Mouse (Mus musculus): ENCODE data around the gene Gabrr2. TPM values are rescaled to one million over a fixed set of nuclear protein-coding genes. Genes with fewer than 3 reads are reported as not detected.
"Not testable (repeated sequence)": the region's sequence is repeated elsewhere in the genome, so short reads cannot be mapped to it uniquely, and the experiment has no call there.

Gabrr2 gene
- polyA plus RNA-seq, 1 experiment from 2014 or later, result 0.90 TPM

DNA sequence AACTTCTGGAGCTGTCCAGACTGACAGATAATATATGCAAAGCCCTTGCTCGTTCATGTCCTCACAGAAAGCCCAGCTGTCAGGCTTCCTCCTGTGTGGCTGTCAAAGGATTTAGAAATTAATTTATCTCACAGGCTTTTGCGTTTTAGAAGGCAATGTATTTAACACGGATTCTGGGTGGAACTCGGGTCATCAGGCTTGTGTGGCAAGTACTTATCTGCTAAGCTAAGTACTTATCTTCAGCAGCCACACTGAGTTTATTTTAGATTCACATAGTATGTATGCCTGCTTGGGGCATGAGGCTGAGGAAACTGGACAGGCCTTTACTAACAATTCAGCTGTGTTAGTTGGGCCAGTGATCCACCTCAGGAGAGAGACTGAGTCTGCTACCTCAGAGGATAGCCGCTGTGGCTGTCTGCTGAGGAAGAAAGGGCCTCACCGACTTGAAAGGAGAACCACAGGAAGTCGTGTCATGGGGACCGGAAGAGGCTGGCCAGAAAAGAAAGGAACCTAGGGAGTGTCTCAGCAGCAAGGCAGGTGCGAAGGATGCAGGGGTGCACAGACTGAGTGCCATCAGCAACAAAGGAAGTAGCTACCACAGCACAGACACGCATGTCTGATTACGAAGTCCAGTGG is 9.8 kb downstream of the Gabrr2 start:
- WGBS, result 60% methylated on average over 11 of the region's 11 CpGs
- Histone ChIP-seq H3K4me2 (no peak overlapping the region), H3K9me3 (no peaks in the 10 kb centered on the region), H3K4me1 (no peaks in the 10 kb centered on the region), H3K36me3 (no peaks in the 10 kb centered on the region), H3K27me3 (no peaks in the 10 kb centered on the region), H3K4me3 (no peak overlapping the region), H3K9ac (no peak overlapping the region), H3K27ac (no peak overlapping the region)
- no peak for ATAC-seq (ENCODE audit: insufficient number of reproducible peaks, low FRiP score, low TSS enrichment, low read depth)

DNA sequence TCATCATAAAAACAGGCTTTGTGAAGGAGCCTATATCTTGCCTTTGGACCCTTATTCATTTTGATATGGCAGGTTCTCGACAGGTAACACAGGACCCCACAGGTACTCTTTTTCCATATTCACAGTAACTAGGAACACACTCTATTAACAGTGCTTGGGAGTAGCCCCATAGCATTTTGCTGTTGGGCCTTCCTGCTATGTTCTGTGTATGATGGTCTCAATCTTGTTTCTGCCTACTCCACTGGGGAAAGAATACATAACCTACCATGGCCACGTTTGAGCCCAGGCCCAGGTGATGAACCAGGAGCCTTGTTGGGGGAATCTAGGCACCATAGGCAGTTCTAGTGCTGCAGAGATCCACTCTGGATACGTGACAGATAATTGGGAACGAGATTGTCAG is 11.6 kb downstream of the Gabrr2 start:
- no peaks in the 10 kb centered on the region for H3K9me3 ChIP-seq
- no peaks in the 10 kb centered on the region for H3K36me3 ChIP-seq
- no peak overlapping the region for H3K4me3 ChIP-seq
- ATAC-seq (ENCODE audit: insufficient number of reproducible peaks, low FRiP score, low TSS enrichment, low read depth), result no peak
- no peaks in the 10 kb centered on the region for H3K27me3 ChIP-seq
- H3K4me1 ChIP-seq, result no peaks in the 10 kb centered on the region
- WGBS, result 81% methylated on average over 4 of the region's 4 CpGs
- no peak overlapping the region for H3K27ac ChIP-seq
- no peak overlapping the region for H3K9ac ChIP-seq
- H3K4me2 ChIP-seq, result no peak overlapping the region

DNA sequence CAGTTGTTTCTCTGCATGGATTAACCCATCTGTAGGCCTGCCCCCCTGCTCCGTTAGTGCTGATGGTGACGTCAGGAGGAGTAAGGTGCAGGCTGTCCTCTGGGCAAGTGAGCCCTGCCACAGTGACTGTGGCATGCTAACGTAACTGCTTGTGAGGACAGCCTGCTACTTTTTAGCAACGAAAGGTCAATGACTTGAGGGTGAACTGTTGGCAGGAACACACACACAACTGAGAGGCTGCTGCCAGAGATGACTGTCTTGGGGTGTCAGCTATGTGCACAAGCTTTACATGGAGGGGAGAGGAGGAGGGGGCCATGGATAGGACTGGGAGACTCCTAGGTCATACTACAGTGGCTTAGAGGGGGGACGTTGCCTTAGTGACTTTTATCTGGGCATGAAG is 12.1 kb downstream of the Gabrr2 start:
- Histone ChIP-seq H3K9me3 (no peaks in the 10 kb centered on the region), H3K27ac (no peak overlapping the region), H3K9ac (no peak overlapping the region), H3K4me3 (no peak overlapping the region), H3K27me3 (no peaks in the 10 kb centered on the region), H3K4me1 (no peaks in the 10 kb centered on the region), H3K36me3 (no peaks in the 10 kb centered on the region), H3K4me2 (no peak overlapping the region)
- ATAC-seq (ENCODE audit: insufficient number of reproducible peaks, low FRiP score, low TSS enrichment, low read depth), result no peak
- WGBS, result 77% methylated on average over 5 of the region's 5 CpGs

DNA sequence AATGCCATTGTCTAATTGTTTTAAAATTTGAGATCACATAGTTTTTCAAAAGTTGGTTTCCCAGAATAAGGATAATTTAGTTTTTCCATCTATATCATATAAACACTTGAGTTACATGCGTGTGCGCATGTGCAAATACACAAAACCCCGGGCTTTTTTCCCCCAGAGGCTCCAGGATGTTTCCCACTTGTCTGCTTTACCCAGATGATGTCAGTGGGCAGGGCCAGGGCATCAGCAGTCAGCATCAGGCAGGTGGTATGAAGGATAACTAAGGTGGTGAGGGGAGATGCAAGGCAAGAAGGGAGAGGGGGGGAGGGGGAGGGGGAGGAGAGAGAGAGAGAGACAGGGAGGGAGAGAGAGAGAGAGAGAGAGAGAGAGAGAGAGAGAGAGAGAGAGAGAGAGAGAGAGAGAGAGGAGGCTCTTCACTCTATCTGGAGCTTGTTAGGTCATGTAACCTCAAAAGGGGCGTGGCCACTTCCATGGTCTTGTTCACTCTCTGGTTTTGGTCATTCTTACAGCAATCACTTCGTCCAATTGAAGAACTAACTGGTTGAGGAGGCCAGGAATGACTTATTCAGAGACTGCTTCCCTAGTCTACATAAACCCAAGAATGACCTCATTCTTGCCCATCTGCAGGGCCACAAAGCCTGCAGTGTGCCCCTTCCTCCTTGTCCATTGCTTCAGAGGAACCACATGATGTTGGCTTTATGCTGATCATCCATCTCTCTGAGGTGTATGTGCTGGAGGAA is 13.2 kb downstream of the Gabrr2 start:
- H3K9me3 ChIP-seq, result no peaks in the 10 kb centered on the region
- no peak overlapping the region for H3K27ac ChIP-seq
- no peaks in the 10 kb centered on the region for H3K4me1 ChIP-seq
- H3K9ac ChIP-seq, result no peak overlapping the region
- H3K36me3 ChIP-seq, result no peaks in the 10 kb centered on the region
- no peak overlapping the region for H3K4me3 ChIP-seq
- no peak for ATAC-seq (ENCODE audit: insufficient number of reproducible peaks, low FRiP score, low TSS enrichment, low read depth)
- no peaks in the 10 kb centered on the region for H3K27me3 ChIP-seq
- 82% methylated on average over 5 of the region's 5 CpGs for WGBS
- H3K4me2 ChIP-seq, result no peak overlapping the region

DNA sequence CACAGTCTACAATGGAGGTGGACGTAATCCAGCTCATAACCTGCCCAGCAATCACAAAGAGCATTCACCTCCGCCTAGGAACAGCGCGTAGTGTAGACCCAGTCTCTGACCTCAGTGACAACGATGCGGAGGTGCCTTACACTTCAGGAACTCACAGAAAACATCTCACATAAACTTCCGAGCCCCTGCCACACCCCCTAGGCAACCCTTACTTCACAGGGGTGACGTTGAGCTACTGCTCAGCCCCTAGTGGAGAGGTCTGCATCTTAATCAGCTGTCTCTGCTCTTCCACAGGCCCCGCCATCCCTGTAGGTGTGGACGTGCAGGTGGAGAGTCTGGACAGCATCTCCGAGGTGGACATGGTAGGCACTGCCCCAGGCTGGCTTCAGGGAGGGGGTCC is 14.4 kb downstream of the Gabrr2 start:
- Histone ChIP-seq H3K27me3 (no peaks in the 10 kb centered on the region), H3K4me2 (no peak overlapping the region), H3K4me1 (no peaks in the 10 kb centered on the region), H3K9me3 (no peaks in the 10 kb centered on the region), H3K27ac (no peak overlapping the region), H3K4me3 (no peak overlapping the region), H3K36me3 (no peaks in the 10 kb centered on the region), H3K9ac (no peak overlapping the region)
- no peak for ATAC-seq (ENCODE audit: insufficient number of reproducible peaks, low FRiP score, low TSS enrichment, low read depth)
- 74% methylated on average over 11 of the region's 11 CpGs for WGBS

DNA sequence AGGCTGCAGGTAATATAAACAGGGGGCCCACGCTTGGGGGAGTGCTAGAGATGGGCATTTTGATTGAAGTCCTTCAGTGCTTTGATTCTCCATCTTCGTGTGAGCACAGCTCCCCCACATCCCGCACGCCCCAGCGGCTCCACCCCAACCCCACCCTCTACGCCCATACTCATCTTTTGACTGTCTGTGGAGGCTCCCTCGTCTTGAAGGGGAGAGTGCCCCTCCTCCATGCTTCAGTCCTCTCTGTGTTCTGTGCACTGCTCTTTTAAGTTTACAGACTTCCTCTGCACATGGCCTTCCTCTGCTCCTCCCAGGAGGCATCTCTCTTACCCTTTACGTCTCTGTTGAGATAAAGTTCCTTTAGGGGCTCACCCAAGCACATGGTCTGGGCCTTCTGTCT is 14.9 kb downstream of the Gabrr2 start:
- ATAC-seq (ENCODE audit: insufficient number of reproducible peaks, low FRiP score, low TSS enrichment, low read depth), result no peak
- Histone ChIP-seq H3K4me2 (no peak overlapping the region), H3K4me1 (no peaks in the 10 kb centered on the region), H3K9me3 (no peaks in the 10 kb centered on the region), H3K27ac (no peak overlapping the region), H3K27me3 (no peaks in the 10 kb centered on the region), H3K4me3 (no peak overlapping the region), H3K9ac (no peak overlapping the region), H3K36me3 (no peaks in the 10 kb centered on the region)
- WGBS, result 44% methylated on average over 8 of the region's 8 CpGs

DNA sequence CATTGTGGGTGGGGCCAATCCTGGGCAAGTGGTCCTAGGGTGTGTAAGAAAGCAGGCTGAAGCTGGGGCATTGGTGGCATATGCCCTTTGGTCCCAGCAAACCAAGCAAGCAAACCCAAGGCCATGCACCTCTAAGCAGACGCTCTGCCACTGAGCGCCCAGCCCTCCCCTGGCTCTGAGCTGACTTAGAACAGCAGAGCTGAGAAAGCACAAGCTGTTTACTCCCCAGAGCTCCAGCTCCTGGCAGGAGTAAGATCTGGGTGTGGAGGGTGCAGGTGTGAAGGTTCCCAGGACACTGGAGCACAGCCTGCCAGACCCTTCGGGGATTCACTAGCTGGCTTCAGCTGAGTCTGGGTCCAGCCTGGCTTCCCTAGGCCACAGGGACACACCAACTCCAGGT is 15.7 kb downstream of the Gabrr2 start:
- WGBS, result 91% methylated on average over 3 of the region's 3 CpGs
- Histone ChIP-seq H3K9ac (no peak overlapping the region), H3K4me3 (no peak overlapping the region), H3K27me3 (no peaks in the 10 kb centered on the region), H3K9me3 (no peaks in the 10 kb centered on the region), H3K36me3 (no peaks in the 10 kb centered on the region), H3K27ac (no peak overlapping the region), H3K4me2 (no peak overlapping the region), H3K4me1 (no peaks in the 10 kb centered on the region)
- no peak for ATAC-seq (ENCODE audit: insufficient number of reproducible peaks, low FRiP score, low TSS enrichment, low read depth)

DNA sequence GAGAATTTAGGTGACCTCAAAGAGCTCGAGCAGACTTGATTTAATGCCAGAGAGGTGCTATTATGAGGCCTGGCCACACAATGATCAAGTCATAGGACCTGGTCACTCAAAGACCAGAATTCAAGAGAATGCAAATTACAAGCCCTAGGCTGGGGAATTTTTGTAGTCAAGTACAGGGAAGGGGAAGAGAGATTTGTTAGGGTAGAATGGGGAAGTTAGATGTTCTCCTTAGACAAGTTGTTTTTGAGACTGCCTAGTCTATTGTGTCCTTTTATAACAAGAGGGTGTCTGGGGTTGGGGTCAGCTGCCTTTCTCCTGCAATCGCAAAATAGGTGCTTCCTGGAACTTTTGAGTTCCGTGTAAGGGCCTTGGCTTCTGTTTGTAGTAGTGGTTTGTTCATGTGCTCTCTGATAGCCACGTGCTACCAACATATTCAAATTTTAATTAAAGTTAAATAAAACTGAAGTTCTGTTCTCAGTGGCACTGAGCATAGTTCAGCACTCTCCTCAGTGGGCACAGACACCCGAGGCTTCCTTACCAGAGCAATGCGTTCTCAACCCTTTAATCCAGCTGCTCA is 36.4 kb downstream of the Gabrr2 start:
- Histone ChIP-seq H3K9ac (no peak overlapping the region), H3K4me1 (no peaks in the 10 kb centered on the region), H3K27ac (no peak overlapping the region), H3K4me2 (no peak overlapping the region), H3K36me3 (no peaks in the 10 kb centered on the region), H3K27me3 (no peaks in the 10 kb centered on the region), H3K9me3 (no peaks in the 10 kb centered on the region), H3K4me3 (no peak overlapping the region)
- no peak for ATAC-seq (ENCODE audit: insufficient number of reproducible peaks, low FRiP score, low TSS enrichment, low read depth)
- WGBS, result 82% methylated on average over 6 of the region's 6 CpGs

DNA sequence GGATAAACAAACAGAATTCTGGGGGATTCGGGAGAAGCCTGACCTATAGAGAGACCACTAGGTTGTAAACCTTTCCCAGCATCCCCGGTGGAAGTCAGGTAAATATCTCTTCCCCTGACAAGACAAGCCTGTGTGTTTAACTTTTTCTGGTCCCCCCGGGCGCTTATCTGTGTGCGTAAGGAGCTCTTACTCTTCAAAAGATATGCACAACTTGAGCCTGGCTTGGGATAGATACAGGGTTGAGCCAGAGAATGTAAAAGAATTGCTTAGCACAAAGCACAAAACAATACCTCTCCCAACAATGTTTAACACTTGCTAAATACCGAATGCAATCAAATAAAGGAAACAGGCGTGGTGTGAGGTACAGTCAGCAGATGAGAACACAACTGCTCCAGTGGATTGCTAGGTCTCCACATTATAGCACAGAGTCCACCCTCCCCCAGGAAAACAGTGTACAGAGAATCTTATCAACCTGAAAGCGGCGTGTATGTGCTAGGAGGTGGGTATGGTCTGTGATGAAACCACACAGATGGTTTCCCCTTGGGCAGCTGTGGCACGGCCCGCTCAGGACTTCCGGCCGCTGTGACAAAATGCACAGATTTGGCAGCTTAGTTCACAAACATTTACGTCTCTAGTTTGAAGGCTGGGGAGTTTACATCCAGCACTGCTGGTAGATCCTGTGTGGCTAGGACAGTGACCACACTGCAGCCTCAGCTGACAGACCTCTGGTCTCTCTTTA is 47.1 kb downstream of the Gabrr2 start:
- Histone ChIP-seq H3K27me3 (no peaks in the 10 kb centered on the region), H3K9me3 (no peaks in the 10 kb centered on the region), H3K27ac (no peak overlapping the region), H3K4me3 (no peak overlapping the region), H3K4me2 (no peak overlapping the region), H3K9ac (no peak overlapping the region), H3K4me1 (no peaks in the 10 kb centered on the region), H3K36me3 (no peaks in the 10 kb centered on the region)
- ATAC-seq (ENCODE audit: insufficient number of reproducible peaks, low FRiP score, low TSS enrichment, low read depth), result no peak
- WGBS, result 74% methylated on average over 14 of the region's 14 CpGs

DNA sequence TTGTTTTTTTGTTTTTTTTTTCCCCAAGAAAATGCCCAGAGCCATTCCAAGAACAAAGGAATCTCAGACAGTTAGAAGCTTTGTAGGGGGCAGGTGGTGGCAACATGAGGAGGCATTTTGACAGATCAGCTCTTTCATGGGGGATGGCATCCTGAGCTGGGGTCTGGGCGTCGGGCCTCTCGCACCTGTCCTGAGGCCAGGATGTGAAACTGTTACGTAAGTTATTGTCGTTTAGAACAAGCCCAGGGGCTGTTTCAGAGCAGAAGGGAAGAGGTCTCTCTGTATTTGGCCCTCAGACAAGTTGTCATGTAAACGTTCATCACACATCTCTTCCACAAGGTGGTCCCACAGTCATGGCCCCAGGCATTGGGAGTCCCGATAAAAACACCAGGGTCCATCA is 48.0 kb downstream of the Gabrr2 start:
- H3K4me2 ChIP-seq, result no peak overlapping the region
- no peak overlapping the region for H3K4me3 ChIP-seq
- no peak overlapping the region for H3K9ac ChIP-seq
- 72% methylated on average over 7 of the region's 7 CpGs for WGBS
- no peak for ATAC-seq (ENCODE audit: insufficient number of reproducible peaks, low FRiP score, low TSS enrichment, low read depth)
- H3K4me1 ChIP-seq, result no peaks in the 10 kb centered on the region
- H3K27me3 ChIP-seq, result no peaks in the 10 kb centered on the region
- H3K27ac ChIP-seq, result no peak overlapping the region
- no peaks in the 10 kb centered on the region for H3K36me3 ChIP-seq
- H3K9me3 ChIP-seq, result no peaks in the 10 kb centered on the region

DNA sequence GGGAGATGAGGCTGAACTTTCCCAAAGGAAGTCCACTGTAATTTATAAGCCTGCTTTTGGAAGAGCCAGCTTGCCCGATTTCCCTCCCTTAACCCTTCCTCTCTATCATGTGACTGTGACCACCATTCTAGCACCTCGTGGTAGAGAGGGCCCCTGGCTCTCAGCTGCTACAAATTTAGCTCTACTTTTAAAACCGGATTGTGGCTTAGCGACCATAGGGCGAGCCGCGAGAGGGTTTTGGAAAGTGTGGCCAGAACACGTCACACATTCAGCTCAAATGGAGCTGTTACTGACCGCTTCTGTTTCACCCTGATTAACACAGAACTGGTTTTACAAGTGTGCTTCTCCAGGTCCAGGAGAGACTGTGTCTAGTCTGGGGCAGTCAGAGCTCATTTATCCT is 48.6 kb downstream of the Gabrr2 start:
- Histone ChIP-seq H3K4me2 (no peak overlapping the region), H3K36me3 (no peaks in the 10 kb centered on the region), H3K27me3 (no peaks in the 10 kb centered on the region), H3K27ac (no peak overlapping the region), H3K9me3 (no peaks in the 10 kb centered on the region), H3K4me1 (no peaks in the 10 kb centered on the region), H3K9ac (no peak overlapping the region), H3K4me3 (no peak overlapping the region)
- no peak for ATAC-seq (ENCODE audit: insufficient number of reproducible peaks, low FRiP score, low TSS enrichment, low read depth)
- WGBS, result 69% methylated on average over 9 of the region's 9 CpGs

DNA sequence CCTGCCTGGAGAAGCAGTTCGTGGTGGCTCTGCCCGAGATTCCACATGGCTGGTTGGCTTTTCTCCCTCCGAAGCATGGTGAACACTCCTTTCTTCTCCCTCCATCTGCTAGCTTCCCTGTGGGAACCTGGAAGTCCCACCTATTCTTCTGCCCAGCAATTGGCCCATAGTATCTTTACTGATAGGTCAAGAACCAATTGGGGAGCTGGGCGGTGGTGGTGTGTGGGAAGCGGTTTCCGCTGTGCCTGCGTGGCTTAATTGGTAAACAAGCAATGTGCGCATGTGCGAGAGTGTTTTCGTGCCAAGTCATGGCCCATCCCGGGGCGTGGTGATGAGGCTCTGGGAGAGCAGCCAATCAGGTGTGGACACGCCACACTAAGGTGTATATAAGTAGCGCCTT is 50.1 kb downstream of the Gabrr2 start:
- H3K4me2 ChIP-seq; H3K27me3 ChIP-seq; H3K9me3 ChIP-seq; H3K27ac ChIP-seq; H3K9ac ChIP-seq; H3K4me3 ChIP-seq; H3K36me3 ChIP-seq; ATAC-seq (ENCODE audit: insufficient number of reproducible peaks, low FRiP score, low TSS enrichment, low read depth); H3K4me1 ChIP-seq: not testable (repeated sequence)
- WGBS, result 94% methylated on average over 14 of the region's 14 CpGs
